Mouse (Mus musculus) activated CD4-positive, CD25-positive, alpha-beta regulatory T cell, adult 4 months (primary cell): ENCODE data around the gene Ccnl2. TPM values are rescaled to one million over a fixed set of nuclear protein-coding genes. Genes with fewer than 3 reads are reported as not detected.

Source experiments
- ATAC-seq: one replicate; pipeline ENCODE4 v1.8.0; 2017
- polyA plus RNA-seq, 2 experiments: library from polyadenylated mRNA; unstranded; fragments of 100-300 nt; shearing (Covaris generic); gene quantifications; one replicate each; pipeline ENCODE4 v1.2.1; 2017

Ccnl2 gene
- polyA plus RNA-seq, 2 experiments from 2014 or later: 115 to 122 TPM

- ATAC-seq: no peak
These were observed 21.6 kb upstream of the Ccnl2 start for GRCm38 (mm10) chr4:155790650-155791161.

GRCm38 (mm10) chr4:155791240-155791933, 20.9 kb upstream of the Ccnl2 start:
- ATAC-seq: no peak

GRCm38 (mm10) chr4:155793730-155794129, 18.6 kb upstream of the Ccnl2 start:
- ATAC-seq: no peak

DNA sequence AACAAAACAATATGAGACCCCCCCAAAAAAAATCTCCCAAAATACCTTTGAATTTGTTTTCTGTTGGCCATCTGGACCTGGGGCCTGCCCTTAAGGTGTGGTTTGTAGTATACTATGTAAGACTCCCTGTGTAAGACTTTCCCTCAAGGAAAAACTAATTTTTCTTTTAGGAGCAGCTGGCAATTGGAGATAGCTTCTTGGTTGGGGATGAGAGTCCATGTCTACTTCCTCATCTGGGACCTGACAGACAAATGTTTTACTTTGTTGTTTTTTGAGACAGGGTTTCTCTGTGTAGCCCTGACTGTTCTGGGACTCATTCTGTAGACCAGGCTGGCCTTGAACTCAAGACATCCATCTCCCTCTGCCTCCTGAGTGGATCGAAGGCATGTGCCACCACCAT, 10.2 kb upstream of the Ccnl2 start:
- no peak for ATAC-seq

DNA sequence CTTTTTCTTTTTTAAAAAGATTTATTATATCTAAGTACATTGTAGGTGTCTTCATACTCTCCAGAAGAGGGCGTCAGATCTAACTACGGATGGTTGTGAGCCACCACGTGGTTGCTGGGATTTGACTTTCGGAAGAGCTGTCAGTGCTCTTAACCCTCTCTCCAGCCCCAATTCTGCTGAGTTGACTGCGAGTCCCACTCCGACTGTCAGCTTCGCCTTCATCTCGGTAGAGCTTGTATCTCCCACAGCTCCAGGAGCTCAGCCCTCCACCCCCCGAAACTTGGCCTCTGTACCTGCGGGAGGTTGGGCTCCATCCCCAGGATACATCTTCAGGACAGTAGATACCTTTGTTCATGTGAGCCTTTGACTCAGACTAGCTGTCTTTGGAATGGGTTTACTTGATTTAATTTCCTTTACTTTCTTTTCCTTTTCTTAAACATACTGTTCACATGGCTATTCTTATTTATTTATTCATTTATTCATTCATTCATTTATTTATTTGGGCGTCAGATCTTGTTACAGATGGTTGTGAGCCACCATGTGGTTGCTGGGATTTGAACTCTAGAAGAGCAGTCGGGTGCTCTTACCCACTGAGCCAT, 9.4 kb upstream of the Ccnl2 start, which contains the start of gene Mrpl20:
Gene Mrpl20 (plus strand): TSS at position 138 of the 599 bp plus-strand sequence.
- peak; percentile 59 for ATAC-seq

- peak; percentile 90 for ATAC-seq
These were observed 8.8 kb upstream of the Ccnl2 start for GRCm38 (mm10) chr4:155803340-155804041.

- no peak for ATAC-seq
These were observed 4.4 kb upstream of the Ccnl2 start for GRCm38 (mm10) chr4:155807841-155808240.

DNA sequence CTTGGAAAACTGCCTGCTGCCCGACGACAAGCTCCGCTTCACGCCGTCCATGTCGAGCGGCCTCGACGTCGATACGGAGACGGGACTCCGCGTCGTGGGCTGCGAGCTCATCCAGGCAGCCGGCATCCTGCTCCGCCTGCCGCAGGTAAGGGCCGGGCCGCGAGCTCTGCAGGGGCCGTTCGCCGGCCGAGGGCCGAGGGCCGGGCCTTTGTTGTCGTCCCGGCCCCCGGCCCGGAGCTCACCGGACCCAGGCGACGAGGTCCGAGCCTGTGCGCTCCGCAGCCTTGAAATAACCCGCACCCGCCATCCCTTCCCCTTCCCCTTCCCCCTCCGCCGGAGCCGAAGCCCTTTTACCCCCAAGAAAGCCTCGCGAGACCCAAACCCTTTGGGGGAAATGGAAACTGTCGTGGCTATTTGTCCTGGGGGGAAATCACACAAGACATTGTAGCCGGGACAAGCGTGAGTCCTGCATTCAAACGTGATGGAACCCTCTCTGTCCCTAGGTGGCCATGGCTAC, 434 bp downstream of the Ccnl2 start:
- ATAC-seq: no peak

DNA sequence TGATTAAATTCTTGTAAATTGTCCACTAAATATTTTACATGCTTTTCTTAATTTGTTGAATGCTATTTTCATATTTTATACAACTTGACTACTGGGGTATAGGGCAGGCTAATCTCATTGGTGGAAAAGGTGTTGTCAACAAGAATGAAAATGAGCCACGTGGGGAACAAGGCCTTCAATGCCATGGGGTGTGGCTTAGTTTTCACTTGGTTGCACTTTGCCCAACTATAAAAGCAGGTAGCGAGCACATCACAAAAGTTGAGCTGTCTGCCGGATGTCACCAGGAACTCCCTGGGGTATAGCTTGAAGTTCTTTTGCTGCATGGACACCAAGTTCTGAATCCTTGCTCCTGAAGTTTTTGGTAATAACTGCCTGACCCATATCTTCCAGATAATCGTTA, 5.2 kb downstream of the Ccnl2 start:
- no peak for ATAC-seq

DNA sequence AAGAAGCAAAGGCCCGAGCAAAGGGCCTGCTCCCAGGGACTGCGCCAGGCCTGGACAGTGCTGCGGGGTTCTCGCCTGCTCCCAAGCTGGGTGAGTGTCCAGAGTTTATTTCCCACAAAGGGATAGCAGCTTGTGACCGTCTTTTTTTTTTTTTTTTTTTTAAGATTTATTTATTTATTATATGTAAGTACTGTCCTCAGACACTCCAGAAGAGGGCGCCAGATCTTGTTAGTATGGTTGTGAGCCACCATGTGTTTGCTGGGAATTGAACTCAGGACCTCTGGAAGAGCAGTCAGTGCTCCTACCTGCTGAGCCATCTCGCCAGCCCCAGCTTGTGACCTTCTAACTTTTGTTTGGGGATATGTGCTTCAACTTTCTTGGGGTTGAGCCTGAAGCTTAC, 8.7 kb downstream of the Ccnl2 start:
- ATAC-seq: no peak

- no peak for ATAC-seq
These were observed 11.2 kb downstream of the Ccnl2 start for GRCm38 (mm10) chr4:155823443-155823842.

DNA sequence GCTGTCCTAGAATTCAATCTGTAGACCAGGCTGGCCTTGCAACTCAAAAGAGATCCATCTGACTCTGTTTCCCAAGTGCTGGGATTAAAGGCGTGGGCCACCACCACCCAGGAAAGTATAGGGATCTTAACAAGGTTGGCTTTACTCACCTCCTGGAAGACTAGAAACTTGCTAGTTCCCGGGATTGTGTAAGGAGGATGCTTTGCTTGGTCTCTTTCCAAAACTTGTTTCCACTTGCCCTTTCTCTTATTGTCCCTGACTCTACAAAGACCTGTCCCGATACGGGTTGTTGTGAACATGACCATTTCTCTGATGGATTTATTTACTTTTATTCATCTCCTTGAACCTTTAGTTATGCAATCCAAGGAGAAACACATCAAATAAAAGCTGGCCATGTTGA, 17.6 kb downstream of the Ccnl2 start:
- no peak for ATAC-seq

GRCm38 (mm10) chr4:155830596-155830995, 18.3 kb downstream of the Ccnl2 start:
- ATAC-seq: no peak

- ATAC-seq: peak; percentile 84
These were observed 19.0 kb downstream of the Ccnl2 start, which contains the start of gene Aurkaip1 for GRCm38 (mm10) chr4:155831205-155831766. Aurkaip1 (plus strand) TSS chr4:155831272.

- no peak for ATAC-seq
These were observed 19.5 kb downstream of the Ccnl2 start for GRCm38 (mm10) chr4:155831831-155832230.

- ATAC-seq: no peak
These were observed 20.0 kb downstream of the Ccnl2 start for GRCm38 (mm10) chr4:155832321-155832720.

- ATAC-seq: no peak
These were observed 20.9 kb downstream of the Ccnl2 start for GRCm38 (mm10) chr4:155833234-155833633.

- peak; percentile 48 for ATAC-seq
These were observed 21.5 kb downstream of the Ccnl2 start for GRCm38 (mm10) chr4:155833836-155834235.

DNA sequence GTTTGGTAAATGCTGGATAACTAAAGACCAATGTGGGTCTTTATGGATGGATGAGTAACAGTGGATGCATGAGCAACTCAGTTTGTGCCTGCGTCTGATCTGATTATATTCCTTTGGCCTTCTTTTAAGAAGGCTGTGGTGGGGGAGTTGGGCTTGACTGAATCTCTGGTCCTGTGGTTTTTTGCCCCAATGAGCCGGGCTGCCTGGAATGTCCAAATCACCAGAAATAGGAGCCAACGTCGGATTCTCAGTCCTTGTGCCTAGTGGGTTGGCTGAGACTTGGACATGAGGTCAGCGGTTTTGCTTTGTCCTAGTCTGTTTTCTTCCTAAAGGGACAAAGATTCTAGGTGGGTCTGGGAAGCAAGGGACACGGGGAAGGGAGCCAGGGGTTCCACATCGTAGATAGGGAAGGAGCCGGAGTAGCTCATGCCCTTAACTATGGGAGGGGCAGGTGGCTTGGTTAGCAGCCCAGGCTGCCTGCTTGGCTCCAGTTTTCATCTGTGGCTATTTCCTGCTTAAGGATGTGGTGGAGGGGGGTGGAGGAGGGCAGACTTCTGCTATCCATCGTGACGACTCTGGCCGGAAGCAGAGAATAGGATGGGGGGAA, 25.2 kb downstream of the Ccnl2 start:
- no peak for ATAC-seq

DNA sequence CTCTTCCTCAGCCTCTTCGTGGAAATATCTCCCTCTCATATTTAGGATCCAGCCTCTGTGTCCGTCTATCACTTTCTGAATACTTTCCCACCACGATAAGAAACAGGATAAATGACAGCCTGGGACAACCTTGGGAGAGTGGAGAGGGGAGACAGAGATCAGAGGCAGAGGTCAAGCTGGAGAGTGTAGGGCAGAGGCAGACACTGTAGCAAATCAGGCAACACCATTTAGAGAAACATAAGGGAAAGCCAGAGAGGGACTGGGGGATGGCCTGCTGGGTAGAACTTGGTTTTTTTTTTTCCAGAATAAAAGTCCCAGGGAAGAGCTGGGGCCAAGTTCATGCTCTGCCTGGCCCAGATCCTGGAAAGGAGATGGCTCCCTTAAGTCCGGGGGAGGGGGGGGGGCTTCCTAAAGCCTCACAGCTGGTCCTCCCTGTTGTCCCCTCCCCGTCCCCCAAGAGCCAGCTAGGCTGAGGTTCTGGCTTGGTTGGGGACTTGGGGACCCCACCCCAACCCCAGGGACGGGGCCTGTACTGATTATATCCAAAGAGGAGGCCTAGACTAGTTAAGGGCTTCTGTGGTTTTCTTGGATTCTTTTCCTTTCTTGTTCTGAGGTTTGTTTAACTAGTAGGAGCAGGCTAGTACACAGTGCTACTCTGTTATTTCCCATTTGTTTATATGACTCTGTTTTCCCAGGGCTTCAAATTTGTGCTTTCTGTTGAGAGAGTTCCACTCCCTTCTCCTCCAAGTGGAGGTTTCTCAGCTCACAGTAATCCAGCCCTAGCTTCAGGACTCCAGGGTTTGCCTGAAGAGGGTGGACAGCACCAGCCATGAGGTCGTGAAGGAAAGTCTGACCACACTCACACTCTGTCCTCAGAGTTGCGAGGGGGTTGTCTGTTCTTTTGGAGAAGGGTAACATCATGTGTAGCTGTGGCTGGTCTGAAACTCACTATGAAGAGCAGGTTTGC, 26.2 kb downstream of the Ccnl2 start:
- ATAC-seq: no peak

GRCm38 (mm10) chr4:155839483-155839910, 27.2 kb downstream of the Ccnl2 start, which contains the start of gene Mxra8:
Mxra8 (plus strand) TSS chr4:155839680.
- no peak for ATAC-seq
